Mouse (Mus musculus) induced T-regulatory cell, adult 2 months (primary cell): Measurements from ENCODE around the gene Cysltr2.
A peak's percentile ranks its signal among the peaks of the same experiment; 100 is the strongest.

Experiments
- DNase-seq: peaks from one replicate; pipeline ENCODE4 v3.0.0-alpha.2; 2012; ENCODE audit warnings: low read depth

Cysltr2 gene

GRCm38 (mm10) chr14:72985113-72985512 lies 63.8 kb downstream of the Cysltr2 start:
- DNase-seq = no peak

GRCm38 (mm10) chr14:72983456-72983855 lies 65.5 kb downstream of the Cysltr2 start:
- peak; percentile 89 for DNase-seq

DNA sequence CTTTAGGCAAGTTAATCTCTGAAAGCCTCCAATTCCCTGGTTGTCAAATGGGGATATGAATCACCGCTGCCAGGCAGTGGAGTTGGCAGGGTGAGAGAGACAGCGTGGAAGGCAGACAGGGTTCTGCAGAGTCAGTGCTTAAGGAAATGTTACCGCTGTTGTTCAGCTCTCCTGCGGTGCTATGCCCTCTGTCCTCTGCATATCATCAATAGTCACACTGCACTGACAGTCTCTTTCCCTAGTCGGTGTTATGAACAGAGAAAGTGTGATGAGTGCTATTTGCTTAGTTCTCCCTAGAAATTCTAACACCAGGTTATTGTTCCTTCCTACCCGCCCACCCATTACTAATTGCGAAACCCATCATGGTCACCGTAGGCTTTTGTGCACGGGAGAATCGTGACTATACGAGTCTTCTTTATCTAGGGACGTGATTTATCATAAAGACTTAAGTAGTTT lies 65.9 kb downstream of the Cysltr2 start:
- no peak for DNase-seq

DNA sequence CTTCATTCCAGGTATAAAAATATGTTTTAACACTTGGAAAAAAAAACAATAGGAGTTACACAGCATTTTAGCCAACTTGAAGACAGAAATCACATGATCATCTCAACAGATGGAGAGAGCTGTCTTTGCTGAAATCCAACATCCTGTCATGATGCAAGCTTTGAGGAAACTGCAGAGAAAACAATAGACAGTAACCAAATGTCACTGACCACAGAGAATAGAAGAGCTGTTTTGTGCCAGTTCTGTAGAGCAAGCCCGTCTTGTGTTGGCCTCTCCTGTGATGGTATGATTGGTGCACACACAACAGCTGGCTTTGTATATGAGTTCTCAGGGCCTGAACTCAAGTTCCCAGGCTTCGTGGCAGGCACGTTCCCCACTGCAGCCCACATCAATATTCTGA lies 68.2 kb downstream of the Cysltr2 start:
- no peak for DNase-seq

- no peak for DNase-seq
Observed at GRCm38 (mm10) chr14:72980106-72980505, 68.8 kb downstream of the Cysltr2 start.

GRCm38 (mm10) chr14:72976111-72976510 lies 72.8 kb downstream of the Cysltr2 start:
- no peak for DNase-seq
